29 mouse cellular contexts compared by ENCODE assay signal in genomic region chr11:6615250-6616205, GRCm38 (mm10). TPM values are rescaled to one million over a fixed set of nuclear protein-coding genes. Genes with fewer than 3 reads are reported as not detected.
DNase-seq lines count a peak whose midpoint lies in the region; ATAC-seq and TF ChIP-seq lines count a peak whose summit lies in the region.
"Had no signal": no experiment of that assay in that cellular context is flagged by ENCODE, and none has a peak within 500 bp of the region (broad histone marks: within the 10 kb centered on the region; RNA-seq: fewer than 3 reads in every experiment).

No protein-coding gene starts in this region.

- H3K4me1 ChIP-seq in kidney, embryonic 16.5 days (ENCODE audit: insufficient read depth, low read length), result no peaks in the 10 kb centered on the region
- H3K4me1 ChIP-seq in CH12.LX (ENCODE audit: control insufficient read depth in 1 of 2, insufficient read depth in 2 of 2), result no peaks in the 10 kb centered on the region
- H3K4me1 ChIP-seq: intestine, embryonic 15.5 days; midbrain, embryonic 13.5 days; stomach, embryonic 15.5 days had no signal

- no peaks in the 10 kb centered on the region for H3K27me3 ChIP-seq in kidney, embryonic 16.5 days (ENCODE audit: insufficient read depth, low read length)
- no peaks in the 10 kb centered on the region for H3K27me3 ChIP-seq in CH12.LX (replicated peaks)
- H3K27me3 ChIP-seq: intestine, embryonic 15.5 days; midbrain, embryonic 13.5 days; stomach, embryonic 15.5 days had no signal

- H3K9ac ChIP-seq in kidney, embryonic 16.5 days (replicated peaks; ENCODE audit: low read length), result no peak overlapping the region
- no peak overlapping the region for H3K9ac ChIP-seq in CH12.LX (ENCODE audit: insufficient read depth, low read depth)
- H3K9ac ChIP-seq: hindbrain, embryonic 14.5 days; intestine, embryonic 15.5 days; midbrain, embryonic 13.5 days; stomach, embryonic 15.5 days had no signal

- TF ChIP-seq CTCF in CH12.LX (conservative IDR thresholded peaks at IDR 0.05 in 1 of 2, IDR thresholded peaks at IDR 0.05 in 1 of 2; ENCODE audit: low read depth in 2 of 2, low read length in 2 of 2), result no peak

- ATAC-seq in kidney, embryonic 16.5 days (ENCODE audit: low FRiP score, low TSS enrichment), result no peak
- peak; percentile 95 for ATAC-seq in megakaryocyte, adult 5-6 weeks (ENCODE audit: poor library complexity, severe bottlenecking)
- ATAC-seq: forebrain, embryonic 16.5 days; intestine, embryonic 15.5 days; midbrain, embryonic 13.5 days had no signal

- TF ChIP-seq POLR2A in CH12.LX (IDR thresholded peaks at IDR 0.05; ENCODE audit: low read depth, low read length), result peak; percentile 38

- no peak for TF ChIP-seq EP300 in CH12.LX (IDR thresholded peaks at IDR 0.05; ENCODE audit: low read length)

- WGBS in kidney, embryonic 16.5 days, result 94% methylated on average over 12 of the region's 12 CpGs

- no peak overlapping the region for H3K4me2 ChIP-seq in kidney, embryonic 16.5 days (replicated peaks; ENCODE audit: low read depth, low read length)
- no peak overlapping the region for H3K4me2 ChIP-seq in CH12.LX (ENCODE audit: insufficient read depth, low read depth, poor library complexity, severe bottlenecking)
- H3K4me2 ChIP-seq: hindbrain, embryonic 14.5 days; intestine, embryonic 15.5 days; midbrain, embryonic 13.5 days; stomach, embryonic 15.5 days had no signal

- no peak overlapping the region for H3K4me3 ChIP-seq in kidney, embryonic 16.5 days (ENCODE audit: low read length)
- no peak overlapping the region for H3K4me3 ChIP-seq in CH12.LX (replicated peaks in 1 of 3; ENCODE audit: low read depth in 2 of 3, low read length in 2 of 3, poor library complexity in 1 of 3)
- H3K4me3 ChIP-seq: intestine, embryonic 15.5 days; midbrain, embryonic 13.5 days; stomach, embryonic 15.5 days had no signal

- H3K36me3 ChIP-seq in kidney, embryonic 16.5 days (ENCODE audit: insufficient read depth, low read length), result peaks cover 74% of the 10 kb centered on the region
- H3K36me3 ChIP-seq in CH12.LX (replicated peaks in 1 of 2; ENCODE audit: control insufficient read depth in 1 of 2, insufficient read depth in 1 of 2, low read length in 1 of 2), result peaks cover 82 to 95% of the 10 kb centered on the region in 2 experiments

- peak; percentile 28 for DNase-seq in kidney, adult 18-20 months
- DNase-seq in CH12.LX (ENCODE audit: extremely low read depth) (no peak), ZHBTc4 (ENCODE audit: low read depth, low spot score) (peak; percentile 88)
- DNase-seq in right cerebral cortex, postnatal 4 days, result no peak
- no peak for DNase-seq in right cerebral cortex, adult 2 months (ENCODE audit: low spot score in 2 of 2)
- no peak for DNase-seq in frontal cortex, postnatal 10 days (ENCODE audit: low spot score in 2 of 2)
- DNase-seq: adrenal gland, postnatal 10 days; B cell, adult 2 months; cerebellum, adult 11-12 months; cerebellum, postnatal 25 days; gastrocnemius, postnatal 10 days; heart, postnatal 10 days; layer of hippocampus, adult 9-11 months; lung, adult 2 months; lung, postnatal 4 days; right cerebral cortex, adult 18-20 months; thymus, postnatal 14 days had no signal

- TF ChIP-seq RAD21 in CH12.LX (IDR thresholded peaks at IDR 0.05; ENCODE audit: low read depth, low read length), result no peak

- in situ Hi-C loops in CH12.LX (cut with MboI; ENCODE audit: low pct_ligation_motif_present, low pct_unique_long_range_greater_than_20kb, low sequenced_read_pairs), result no loop called here

- dilution Hi-C loops in CH12.LX (cut with MboI; ENCODE audit: extremely low pct_ligation_motif_present, extremely low pct_unique_long_range_greater_than_20kb, low sequenced_read_pairs), result no loop called here

- no peaks in the 10 kb centered on the region for H3K9me3 ChIP-seq in kidney, embryonic 16.5 days (ENCODE audit: low read length)
- H3K9me3 ChIP-seq in CH12.LX (replicated peaks; ENCODE audit: low read length), result no peaks in the 10 kb centered on the region
- H3K9me3 ChIP-seq: intestine, embryonic 15.5 days; midbrain, embryonic 13.5 days; stomach, embryonic 15.5 days had no signal

- H3K79me2 ChIP-seq in CH12.LX (replicated peaks; ENCODE audit: control insufficient read depth, extremely low read depth, insufficient read depth, poor library complexity, severe bottlenecking), result no peaks in the 10 kb centered on the region; the same call in 1 of the 2 replicates

- no peak overlapping the region for H3K27ac ChIP-seq in kidney, embryonic 16.5 days (ENCODE audit: low read length)
- no peak overlapping the region for H3K27ac ChIP-seq in CH12.LX (ENCODE audit: insufficient read depth, low read depth)
- H3K27ac ChIP-seq: hindbrain, embryonic 14.5 days; intestine, embryonic 15.5 days; midbrain, embryonic 13.5 days; stomach, embryonic 15.5 days had no signal

TF ChIP-seq in CH12.LX, 34 proteins besides CTCF, POLR2A, EP300 and RAD21:
- no peak for TF ChIP-seq TCF12 (IDR thresholded peaks at IDR 0.05; ENCODE audit: low read depth, low read length)
- peak; percentile 97 for TF ChIP-seq POLR2AphosphoS2 (IDR thresholded peaks at IDR 0.05; ENCODE audit: low read depth, low read length)
- TF ChIP-seq JUN (IDR thresholded peaks at IDR 0.05; ENCODE audit: insufficient read depth, low read depth, low read length), result no peak

RNA-seq across cellular contexts. Expression of gene Nacad, which starts 9.7 kb away (rescaled TPM):
- polyA plus RNA-seq in kidney, embryonic 16.5 days (2015; fragmentation: Nextera tagmentation; extraction: Ambion mirVana), result 1.9 and 2.0 TPM in 2 replicates
- 0.13 TPM in 2 replicates for total RNA-seq in CH12.LX (2012; rRNA removed)
- total RNA-seq in CH12.LX (2014; rRNA removed), result not detected in 2 replicates
- polyA plus RNA-seq in CH12.LX (2012; ENCODE audit: insufficient read length, low read depth), result 0.34 TPM in 1 of 2 replicates, not detected in the other
- total RNA-seq in megakaryocyte, adult 5-6 weeks (2015), result 0.23 TPM in 1 of 2 replicates, not detected in the other
- not detected in 2 replicates for total RNA-seq in megakaryocyte, adult 5-6 weeks (2017)

RNA-seq across cellular contexts. Expression of gene Tbrg4, which starts 10.3 kb away (rescaled TPM):
- 45.6 and 49.1 TPM in 2 replicates for polyA plus RNA-seq in kidney, embryonic 16.5 days (2015; fragmentation: Nextera tagmentation; extraction: Ambion mirVana)
- 93.1 and 118 TPM in 2 replicates for total RNA-seq in CH12.LX (2012; rRNA removed)
- 59.3 and 69.0 TPM in 2 replicates for total RNA-seq in CH12.LX (2014; rRNA removed)
- polyA plus RNA-seq in CH12.LX (2012; ENCODE audit: insufficient read length, low read depth), result 170 and 191 TPM in 2 replicates
- 15.3 and 17.3 TPM in 2 replicates for total RNA-seq in megakaryocyte, adult 5-6 weeks (2015)
- 9.4 and 10.6 TPM in 2 replicates for total RNA-seq in megakaryocyte, adult 5-6 weeks (2017)

RNA-seq across cellular contexts. Expression of gene Wap, which starts 22.9 kb away (rescaled TPM):
- polyA plus RNA-seq in kidney, embryonic 16.5 days (2015; fragmentation: Nextera tagmentation; extraction: Ambion mirVana), result not detected in 2 replicates
- total RNA-seq in CH12.LX (2012; rRNA removed), result not detected in 2 replicates
- total RNA-seq in CH12.LX (2014; rRNA removed), result not detected in 2 replicates
- not detected in 2 replicates for polyA plus RNA-seq in CH12.LX (2012; ENCODE audit: insufficient read length, low read depth)
- total RNA-seq in megakaryocyte, adult 5-6 weeks (2015), result not detected in 2 replicates
- not detected in 2 replicates for total RNA-seq in megakaryocyte, adult 5-6 weeks (2017)
- total RNA-seq: adrenal gland, postnatal 10 days; gastrocnemius, postnatal 10 days; heart, adult 8-10 months; heart, postnatal 10 days; left cerebral cortex, adult 8-10 months had no signal
- polyA plus RNA-seq: embryonic facial prominence, embryonic 11.5 days; forebrain, embryonic 16.5 days; hindbrain, embryonic 14.5 days; intestine, embryonic 15.5 days; limb, embryonic 11.5 days; lung, adult 2 months; midbrain, embryonic 13.5 days; spleen, adult 2 months; stomach, embryonic 15.5 days had no signal

RNA-seq across cellular contexts. Expression of gene Ramp3, which starts 42.8 kb away (rescaled TPM):
- 15.4 and 16.5 TPM in 2 replicates for polyA plus RNA-seq in kidney, embryonic 16.5 days (2015; fragmentation: Nextera tagmentation; extraction: Ambion mirVana)
- total RNA-seq in CH12.LX (2012; rRNA removed), result 0.21 TPM in 1 of 2 replicates, not detected in the other
- total RNA-seq in CH12.LX (2014; rRNA removed), result not detected in 2 replicates
- polyA plus RNA-seq in CH12.LX (2012; ENCODE audit: insufficient read length, low read depth), result not detected in 2 replicates
- total RNA-seq in megakaryocyte, adult 5-6 weeks (2015), result 0.30 TPM in 1 of 2 replicates, not detected in the other
- 0.11 TPM in 1 of 2 replicates, not detected in the other for total RNA-seq in megakaryocyte, adult 5-6 weeks (2017)

Comparison
In these comparisons a context has a peak if more than half of its experiments do, and no peak if none do; other contexts are left out.
1. DNase-seq: peak in kidney, adult 18-20 months (single experiment) and ZHBTc4 (single experiment); none in CH12.LX (single experiment), right cerebral cortex, postnatal 4 days (single experiment), right cerebral cortex, adult 2 months (0 of 2) and frontal cortex, postnatal 10 days (0 of 2).